Mouse (Mus musculus) ES-E14 (cell line): Measurements from ENCODE around the gene 2410015M20Rik.

ENCODE experiments used
- HCFC1 ChIP-seq: IDR thresholded peaks from 2 replicates; pipeline ENCODE4 v1.6.1; 2012; ENCODE audit warnings: low read length, inconsistent platforms, borderline replicate concordance; ENCODE audit not compliant: insufficient read depth
- ZNF384 ChIP-seq: IDR thresholded peaks from 2 replicates; pipeline ENCODE4 v1.6.1; 2012; ENCODE audit warnings: low read depth, low read length, inconsistent platforms

GRCm38 (mm10) chr17:56588921-56589320, 20.6 kb downstream of the 2410015M20Rik start:
- TF ChIP-seq ZNF384 = no peak
- no peak for TF ChIP-seq HCFC1
